Mouse (Mus musculus) heart, embryonic 15.5 days (tissue): ENCODE results near the gene Efcab1. TPM values are rescaled to one million over a fixed set of nuclear protein-coding genes. Genes with fewer than 3 reads are reported as not detected.
"Not testable (repeated sequence)": the region's sequence is repeated elsewhere in the genome, so short reads cannot be mapped to it uniquely, and the experiment has no call there.

ENCODE experiments used
- ATAC-seq: fragments of 200-750 bp; cut with Nextera tagmentation; replicated peaks from 2 replicates; pipeline ENCODE4 v1.8.0; 2017; ENCODE audit warnings: low read depth, moderate TSS enrichment; ENCODE audit not compliant: insufficient number of reproducible peaks, insufficient read depth, low FRiP score
- H3K27ac ChIP-seq: fragments of 300-500 bp; sonication (generic); 2 replicates; pipeline ENCODE4 v1.5.1; 2015; ENCODE audit warnings: mild to moderate bottlenecking, inconsistent platforms
- H3K27me3 ChIP-seq: fragments of 300-500 bp; sonication (generic); 2 replicates; pipeline ENCODE4 v1.6.1; 2015; ENCODE audit warnings: inconsistent platforms
- H3K36me3 ChIP-seq: fragments of 300-500 bp; sonication (generic); 2 replicates; pipeline ENCODE4 v1.6.1; 2015; ENCODE audit warnings: mild to moderate bottlenecking, inconsistent platforms
- H3K4me1 ChIP-seq: fragments of 300-500 bp; sonication (generic); replicated peaks from 2 replicates; pipeline ENCODE4 v1.6.1; 2015; ENCODE audit warnings: inconsistent platforms
- H3K4me2 ChIP-seq: fragments of 300-500 bp; sonication (generic); 2 replicates; pipeline ENCODE4 v1.6.1; 2015; ENCODE audit warnings: inconsistent platforms, mild to moderate bottlenecking, moderate library complexity
- H3K4me3 ChIP-seq: fragments of 300-500 bp; sonication (generic); 2 replicates; pipeline ENCODE4 v1.5.1; 2015; ENCODE audit warnings: mild to moderate bottlenecking, inconsistent platforms
- H3K9ac ChIP-seq: fragments of 300-500 bp; sonication (generic); 2 replicates; pipeline ENCODE4 v1.6.1; 2015; ENCODE audit warnings: mild to moderate bottlenecking, inconsistent platforms
- H3K9me3 ChIP-seq: fragments of 300-500 bp; sonication (generic); replicated peaks from 2 replicates; pipeline ENCODE4 v1.6.1; 2016; ENCODE audit warnings: inconsistent platforms
- WGBS: fragments of 180-500 bp; shearing (Covaris S2); methylation state at CpG from one replicate; pipeline ENCODE4 v1.1.7; 2015; ENCODE audit warnings: mixed read lengths; 5-methylcytosine and 5-hydroxymethylcytosine counted together
- polyA plus RNA-seq: library from polyadenylated mRNA; unstranded; fragments of >200 nt; fragmentation: Nextera tagmentation; extraction: Ambion mirVana; gene quantifications from 2 replicates; pipeline ENCODE4 v1.2.1, GENCODE M21; 2015

Efcab1 gene
- polyA plus RNA-seq, 1 experiment from 2014 or later = 1.4 TPM

- no peak overlapping the region for H3K4me2 ChIP-seq
- WGBS = 29% methylated on average over 1 of the region's 1 CpGs
- no peak for ATAC-seq
These were observed 33.7 kb downstream of the Efcab1 start for GRCm38 (mm10) chr16:14939994-14940715.

DNA sequence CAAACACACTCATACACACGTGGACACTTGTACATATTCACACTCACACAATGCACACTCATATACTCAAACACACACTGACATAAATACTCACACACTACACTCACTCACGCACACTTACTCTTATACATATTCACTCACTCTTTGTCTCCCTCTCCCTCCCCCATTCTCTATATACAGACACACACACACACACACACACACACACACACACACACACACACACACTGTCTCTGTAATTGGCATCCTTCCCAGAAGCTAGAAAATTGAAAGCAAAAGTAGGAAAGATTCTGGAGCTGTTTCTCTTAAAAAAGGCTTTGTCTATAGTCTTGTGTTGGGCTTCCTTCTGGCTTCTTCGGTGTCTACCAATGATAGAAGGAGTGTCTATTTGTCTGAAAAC, 34.5 kb downstream of the Efcab1 start:
- H3K27me3 ChIP-seq = peaks cover 5% of the 10 kb centered on the region; the same call in 1 of the 2 replicates
- H3K4me2 ChIP-seq = no peak overlapping the region
- H3K36me3 ChIP-seq = no peaks in the 10 kb centered on the region
- peak; percentile 45; the same call in 1 of the 2 replicates for ATAC-seq
- H3K4me1 ChIP-seq = 0 out of 2 replicates have a peak, but pooled peaks cover 3% of the 10 kb centered on the region
- no peak overlapping the region for H3K4me3 ChIP-seq
- 46% methylated on average over 3 of the region's 3 CpGs for WGBS
- no peak overlapping the region for H3K9ac ChIP-seq
- H3K27ac ChIP-seq = peak overlapping the region; percentile 68
- H3K9me3 ChIP-seq = no peaks in the 10 kb centered on the region

More at GRCm38 (mm10) chr16:14939994-14940715, 33.7 kb downstream of the Efcab1 start:
- Histone ChIP-seq H3K4me3 (no peak overlapping the region), H3K4me1 (0 out of 2 replicates have a peak, but pooled peaks cover 3% of the 10 kb centered on the region), H3K27me3 (peaks cover 5% of the 10 kb centered on the region; the same call in 1 of the 2 replicates), H3K27ac (peak overlapping the region; percentile 68; the same call in 1 of the 2 replicates), H3K9ac (no peak overlapping the region), H3K36me3 (no peaks in the 10 kb centered on the region), H3K9me3 (no peaks in the 10 kb centered on the region)

- Histone ChIP-seq H3K27ac (no peak overlapping the region), H3K36me3 (no peaks in the 10 kb centered on the region), H3K27me3 (0 out of 2 replicates have a peak, but pooled peaks cover 5% of the 10 kb centered on the region), H3K9me3 (no peaks in the 10 kb centered on the region), H3K9ac (no peak overlapping the region), H3K4me3 (no peak overlapping the region), H3K4me2 (no peak overlapping the region), H3K4me1 (0 out of 2 replicates have a peak, but pooled peaks cover 3% of the 10 kb centered on the region)
- WGBS = 74% methylated on average over 2 of the region's 2 CpGs
- ATAC-seq = no peak
These were observed 37.1 kb downstream of the Efcab1 start for GRCm38 (mm10) chr16:14943530-14943929.

DNA sequence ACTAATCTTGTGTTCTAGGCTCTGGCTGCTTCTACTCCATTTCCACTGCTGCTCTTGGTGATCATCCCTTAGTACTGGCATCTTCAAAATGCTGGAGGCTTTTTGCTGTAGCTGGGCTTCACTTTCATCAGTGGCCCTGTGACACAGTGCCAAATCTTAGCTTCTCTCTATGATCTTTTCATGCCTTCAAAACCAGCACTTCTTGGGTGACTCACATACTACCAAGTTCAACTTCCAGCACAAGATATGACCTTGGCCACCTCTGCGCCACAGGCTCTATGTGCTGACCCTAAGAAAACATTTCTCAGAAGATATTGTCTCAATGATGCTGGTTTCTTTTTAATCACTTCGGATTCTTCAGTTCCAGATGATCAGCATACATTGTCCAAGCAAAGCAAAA, 41.2 kb downstream of the Efcab1 start:
- H3K4me2 ChIP-seq, H3K36me3 ChIP-seq, H3K27me3 ChIP-seq, H3K9me3 ChIP-seq, H3K27ac ChIP-seq, ATAC-seq, H3K4me1 ChIP-seq, H3K9ac ChIP-seq, H3K4me3 ChIP-seq: not testable (repeated sequence)
- WGBS = 86% methylated on average over 2 of the region's 2 CpGs

- no peak overlapping the region for H3K4me3 ChIP-seq
- H3K27ac ChIP-seq = no peak overlapping the region
- WGBS = 70% methylated on average over 2 of the region's 2 CpGs
- no peaks in the 10 kb centered on the region for H3K9me3 ChIP-seq
- H3K27me3 ChIP-seq = 0 out of 2 replicates have a peak, but pooled peaks cover 3% of the 10 kb centered on the region
- no peak overlapping the region for H3K4me2 ChIP-seq
- no peak overlapping the region for H3K9ac ChIP-seq
- H3K36me3 ChIP-seq = no peaks in the 10 kb centered on the region
- ATAC-seq = no peak
- no peaks in the 10 kb centered on the region for H3K4me1 ChIP-seq
These were observed 45.5 kb downstream of the Efcab1 start for GRCm38 (mm10) chr16:14951894-14952293.

DNA sequence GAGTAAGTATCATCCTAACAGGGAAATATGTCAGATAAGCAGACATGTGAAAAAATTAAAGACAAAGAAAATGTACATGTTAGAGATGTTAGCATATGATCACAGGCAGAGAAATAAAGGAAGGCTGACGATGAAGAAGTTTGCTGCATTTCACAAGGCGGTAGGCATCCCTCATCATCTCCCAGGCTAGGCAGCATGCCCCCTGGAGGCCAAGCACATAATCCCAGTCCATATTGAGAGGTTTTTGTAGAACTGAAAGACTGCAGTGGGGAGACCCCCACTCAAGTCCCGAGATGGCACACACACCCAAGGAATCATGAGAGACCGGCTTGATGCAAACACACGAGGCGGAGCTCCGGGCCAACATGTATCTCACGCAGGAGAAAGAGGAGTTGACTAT, 53.3 kb downstream of the Efcab1 start:
- H3K27ac ChIP-seq = no peak overlapping the region
- H3K9ac ChIP-seq = no peak overlapping the region
- no peak overlapping the region for H3K4me3 ChIP-seq
- 91% methylated on average over 8 of the region's 8 CpGs for WGBS
- no peaks in the 10 kb centered on the region for H3K36me3 ChIP-seq
- H3K4me2 ChIP-seq = no peak overlapping the region
- ATAC-seq = no peak
- 0 out of 2 replicates have a peak, but pooled peaks cover 6% of the 10 kb centered on the region for H3K9me3 ChIP-seq
- no peaks in the 10 kb centered on the region for H3K4me1 ChIP-seq
- H3K27me3 ChIP-seq = no peaks in the 10 kb centered on the region

GRCm38 (mm10) chr16:14973696-14974095, 67.3 kb downstream of the Efcab1 start:
- Histone ChIP-seq H3K4me1 (no peaks in the 10 kb centered on the region), H3K4me3 (no peak overlapping the region), H3K27ac (no peak overlapping the region), H3K9ac (no peak overlapping the region), H3K36me3 (no peaks in the 10 kb centered on the region), H3K9me3 (no peaks in the 10 kb centered on the region), H3K27me3 (no peaks in the 10 kb centered on the region), H3K4me2 (no peak overlapping the region)
- no peak for ATAC-seq
- 57% methylated on average over 1 of the region's 1 CpGs for WGBS

- no peak overlapping the region for H3K9ac ChIP-seq
- H3K4me1 ChIP-seq = no peaks in the 10 kb centered on the region
- no peaks in the 10 kb centered on the region for H3K27me3 ChIP-seq
- no peak for ATAC-seq
- no peak overlapping the region for H3K4me3 ChIP-seq
- no peaks in the 10 kb centered on the region for H3K9me3 ChIP-seq
- H3K4me2 ChIP-seq = no peak overlapping the region
- H3K27ac ChIP-seq = no peak overlapping the region
- 66% methylated on average over 2 of the region's 2 CpGs for WGBS
- no peaks in the 10 kb centered on the region for H3K36me3 ChIP-seq
These were observed 72.8 kb downstream of the Efcab1 start for GRCm38 (mm10) chr16:14979228-14979627.

GRCm38 (mm10) chr16:14989614-14990268, 83.3 kb downstream of the Efcab1 start:
- no peak for ATAC-seq
- 64% methylated on average over 6 of the region's 6 CpGs for WGBS

GRCm38 (mm10) chr16:14991001-14991400, 84.6 kb downstream of the Efcab1 start:
- H3K27me3 ChIP-seq = no peaks in the 10 kb centered on the region
- no peaks in the 10 kb centered on the region for H3K9me3 ChIP-seq
- no peak overlapping the region for H3K9ac ChIP-seq
- H3K4me2 ChIP-seq = no peak overlapping the region
- peaks cover 6% of the 10 kb centered on the region for H3K4me1 ChIP-seq
- no peak overlapping the region for H3K27ac ChIP-seq
- 79% methylated on average over 3 of the region's 3 CpGs for WGBS
- ATAC-seq = no peak
- no peaks in the 10 kb centered on the region for H3K36me3 ChIP-seq
- no peak overlapping the region for H3K4me3 ChIP-seq

More at GRCm38 (mm10) chr16:14989614-14990268, 83.3 kb downstream of the Efcab1 start:
- H3K9me3 ChIP-seq = no peaks in the 10 kb centered on the region
- H3K9ac ChIP-seq = no peak overlapping the region
- no peak overlapping the region for H3K4me2 ChIP-seq
- H3K27me3 ChIP-seq = no peaks in the 10 kb centered on the region
- 0 out of 2 replicates have a peak overlapping the region, but pooled peaks have one; percentile 16 for H3K27ac ChIP-seq
- peaks cover 6% of the 10 kb centered on the region for H3K4me1 ChIP-seq
- H3K36me3 ChIP-seq = no peaks in the 10 kb centered on the region
- H3K4me3 ChIP-seq = no peak overlapping the region

- H3K27me3 ChIP-seq = no peaks in the 10 kb centered on the region
- no peak overlapping the region for H3K4me3 ChIP-seq
- no peaks in the 10 kb centered on the region for H3K36me3 ChIP-seq
- peaks cover 6% of the 10 kb centered on the region for H3K4me1 ChIP-seq
- peak overlapping the region; percentile 40; the same call in 1 of the 2 replicates for H3K27ac ChIP-seq
- no peak overlapping the region for H3K4me2 ChIP-seq
- peak; percentile 76 for ATAC-seq
- WGBS = 23% methylated on average over 3 of the region's 3 CpGs
- no peak overlapping the region for H3K9ac ChIP-seq
- H3K9me3 ChIP-seq = no peaks in the 10 kb centered on the region
These were observed 86.2 kb downstream of the Efcab1 start for GRCm38 (mm10) chr16:14992461-14993107.
